ENCODE assay signal across 16 mouse cellular contexts in genomic region chr6:129273662-129274061, GRCm38 (mm10). TPM values are rescaled to one million over a fixed set of nuclear protein-coding genes. Genes with fewer than 3 reads are reported as not detected.
DNase-seq lines count a peak whose midpoint lies in the region; ATAC-seq lines count a peak whose summit lies in the region.
"Had no signal": no experiment of that assay in that cellular context is flagged by ENCODE, and none has a peak within 500 bp of the region (broad histone marks: within the 10 kb centered on the region; RNA-seq: fewer than 3 reads in every experiment).

No protein-coding gene starts in this region.

- peak; percentile 52 for ATAC-seq in granulocyte monocyte progenitor cell, adult 5-6 weeks (replicated peaks; ENCODE audit: poor library complexity, severe bottlenecking)
- 0 out of 2 replicates have a peak, but pooled peaks have one; percentile 11 for ATAC-seq in megakaryocyte-erythroid progenitor cell, adult 5-6 weeks (replicated peaks; ENCODE audit: low FRiP score, low TSS enrichment, poor library complexity, severe bottlenecking)
- ATAC-seq: forebrain, postnatal 0 days; hindbrain, postnatal 0 days had no signal

- DNase-seq in lung, postnatal 14 days, result peak; percentile 4
- no peak for DNase-seq in lung, postnatal 4 days
- peak; percentile 91 for DNase-seq in CD4-positive helper T cell, adult 2 months (ENCODE audit: low read depth, low spot score)
- DNase-seq in urinary bladder, postnatal 36 days (ENCODE audit: low spot score in 2 of 2), result no peak
- no peak for DNase-seq in testis, postnatal 10 days (ENCODE audit: low spot score)
- DNase-seq in urinary bladder, postnatal 14 days (ENCODE audit: low spot score), result no peak
- DNase-seq: adrenal gland, postnatal 14 days; forebrain, postnatal 0 days; gastrocnemius, postnatal 25 days; kidney, postnatal 10 days; left cerebral cortex, postnatal 4 days; right cerebral cortex, postnatal 4 days had no signal

RNA-seq across cellular contexts. Expression of gene Cd69, which starts 1.6 kb away (rescaled TPM):
- 60.9 and 69.3 TPM in 2 replicates for total RNA-seq in granulocyte monocyte progenitor cell, adult 5-6 weeks (2014; fragmentation: Nextera tagmentation)
- total RNA-seq in granulocyte monocyte progenitor cell, adult 5-6 weeks (2017), result 163 and 224 TPM in 2 replicates
- 7.0 and 12.2 TPM in 2 replicates for total RNA-seq in megakaryocyte-erythroid progenitor cell, adult 5-6 weeks (2014; fragmentation: Nextera tagmentation)
- 57.7 and 71.1 TPM in 2 replicates for total RNA-seq in megakaryocyte-erythroid progenitor cell, adult 5-6 weeks (2017)
- total RNA-seq: forebrain, postnatal 0 days; hindbrain, postnatal 0 days; layer of hippocampus, postnatal 25 days; left cerebral cortex, postnatal 4 days had no signal

RNA-seq across cellular contexts. Expression of gene 4922502D21Rik, which starts 57.9 kb away (rescaled TPM):
- total RNA-seq in granulocyte monocyte progenitor cell, adult 5-6 weeks (2014; fragmentation: Nextera tagmentation), result not detected in 2 replicates
- total RNA-seq in granulocyte monocyte progenitor cell, adult 5-6 weeks (2017), result 1.2 TPM in 1 of 2 replicates, not detected in the other
- not detected in 2 replicates for total RNA-seq in megakaryocyte-erythroid progenitor cell, adult 5-6 weeks (2014; fragmentation: Nextera tagmentation)
- total RNA-seq in megakaryocyte-erythroid progenitor cell, adult 5-6 weeks (2017), result not detected in 2 replicates
- total RNA-seq: adrenal gland, postnatal 14 days; forebrain, postnatal 0 days; gastrocnemius, postnatal 25 days; hindbrain, postnatal 0 days; layer of hippocampus, postnatal 25 days; left cerebral cortex, postnatal 4 days had no signal

Comparison
In these comparisons a context has a peak if more than half of its experiments do, and no peak if none do; other contexts are left out.
1. DNase-seq: peak in lung, postnatal 14 days (single experiment) and CD4-positive helper T cell, adult 2 months (single experiment); none in lung, postnatal 4 days (0 of 2), urinary bladder, postnatal 36 days (0 of 2), testis, postnatal 10 days (single experiment) and urinary bladder, postnatal 14 days (single experiment).